Mouse (Mus musculus) heart, embryonic 16.5 days (tissue): ENCODE results near the gene Olfr303. TPM values are rescaled to one million over a fixed set of nuclear protein-coding genes. Genes with fewer than 3 reads are reported as not detected.
"Not testable (repeated sequence)": the region's sequence is repeated elsewhere in the genome, so short reads cannot be mapped to it uniquely, and the experiment has no call there.

Experiments
- ATAC-seq: fragments of 200-750 bp; cut with Nextera tagmentation; replicated peaks from 2 replicates; pipeline ENCODE4 v1.8.0; 2017; ENCODE audit warnings: moderate number of reproducible peaks; ENCODE audit not compliant: insufficient read depth, low FRiP score; ENCODE audit errors: extremely low read depth
- H3K27ac ChIP-seq: fragments of 300-500 bp; sonication (generic); 2 replicates; pipeline ENCODE4 v1.5.1; 2014; ENCODE audit warnings: mild to moderate bottlenecking, low read length, control low read depth, moderate library complexity
- H3K27me3 ChIP-seq: fragments of 300-500 bp; sonication (generic); 2 replicates; pipeline ENCODE4 v1.6.1; 2014; ENCODE audit warnings: low read length, mixed read lengths; ENCODE audit not compliant: control insufficient read depth, insufficient read depth
- H3K36me3 ChIP-seq: fragments of 300-500 bp; sonication (generic); 2 replicates; pipeline ENCODE4 v1.6.1; 2014; ENCODE audit not compliant: control insufficient read depth, insufficient read depth
- H3K4me1 ChIP-seq: fragments of 300-500 bp; sonication (generic); 2 replicates; pipeline ENCODE4 v1.6.1; 2014; ENCODE audit warnings: low read length, mixed read lengths; ENCODE audit not compliant: control insufficient read depth, insufficient read depth
- H3K4me2 ChIP-seq: fragments of 300-500 bp; sonication (generic); 2 replicates; pipeline ENCODE4 v1.6.1; 2014; ENCODE audit warnings: low read depth, mild to moderate bottlenecking, control low read depth, low read length
- H3K4me3 ChIP-seq: fragments of 300-500 bp; sonication (generic); 2 replicates; pipeline ENCODE4 v1.5.1; 2014; ENCODE audit warnings: mild to moderate bottlenecking, control low read depth, low read length
- H3K9ac ChIP-seq: fragments of 300-500 bp; sonication (generic); 2 replicates; pipeline ENCODE4 v1.6.1; 2014; ENCODE audit warnings: low read length, control low read depth
- H3K9me3 ChIP-seq: fragments of 300-500 bp; sonication (generic); replicated peaks from 2 replicates; pipeline ENCODE4 v1.6.1; 2016; ENCODE audit warnings: low read length; ENCODE audit not compliant: control insufficient read depth
- WGBS: fragments of 180-500 bp; shearing (Covaris S2); extraction: QIAGEN DNeasy Blood & Tissue Kit; methylation state at CpG from one replicate; pipeline ENCODE4 v1.1.7; 2014; 5-methylcytosine and 5-hydroxymethylcytosine counted together
- polyA plus RNA-seq: library from polyadenylated mRNA; unstranded; fragments of >200 nt; fragmentation: Nextera tagmentation; extraction: Ambion mirVana; gene quantifications from 2 replicates; pipeline ENCODE4 v1.2.1, GENCODE M21; 2015

Olfr303 gene
- polyA plus RNA-seq: not detected in 2 replicates

GRCm38 (mm10) chr7:86397689-86398088 lies at the start of gene Olfr303:
TSS of gene Olfr303 (minus strand) at chr7:86397789.
- no peaks in the 10 kb centered on the region for H3K36me3 ChIP-seq
- no peaks in the 10 kb centered on the region for H3K4me1 ChIP-seq
- no peak within 1 kb of the TSS for H3K27ac ChIP-seq
- no peak for ATAC-seq
- no peak within 1 kb of the TSS for H3K4me2 ChIP-seq
- H3K27me3 ChIP-seq: no peaks in the 10 kb centered on the region
- H3K4me3 ChIP-seq: no peak within 1 kb of the TSS
- H3K9me3 ChIP-seq: no peaks in the 10 kb centered on the region
- H3K9ac ChIP-seq: no peak within 1 kb of the TSS

DNA sequence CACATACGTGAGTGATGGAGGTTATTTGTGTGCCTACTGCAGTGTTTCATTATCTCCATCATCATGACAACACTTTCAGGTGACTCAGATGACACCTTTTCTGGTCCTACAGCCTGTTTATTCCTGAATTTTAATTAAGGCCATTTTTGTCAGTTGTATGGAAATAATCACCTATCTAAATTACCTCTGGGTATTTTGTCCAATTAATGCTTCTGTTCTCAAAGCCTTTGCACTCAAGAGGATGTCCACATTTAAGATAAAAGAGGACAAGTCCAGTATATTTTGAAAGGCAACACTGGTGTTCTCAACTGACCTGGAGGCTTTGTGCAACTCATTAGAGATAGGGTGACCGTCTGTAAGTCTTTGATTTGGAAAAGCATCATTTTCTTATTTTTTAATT lies 6.0 kb upstream of the Olfr303 start, which contains the start of gene Olfr301:
TSS of gene Olfr301 (plus strand) at position 301 of the 400 bp plus-strand sequence.
- Histone ChIP-seq H3K27ac (no peak within 1 kb of the TSS), H3K4me1 (no peaks in the 10 kb centered on the region), H3K4me2 (no peak within 1 kb of the TSS), H3K27me3 (no peaks in the 10 kb centered on the region), H3K36me3 (no peaks in the 10 kb centered on the region), H3K9ac (no peak within 1 kb of the TSS), H3K9me3 (no peaks in the 10 kb centered on the region), H3K4me3 (no peak within 1 kb of the TSS)
- 69% methylated on average over 2 of the region's 2 CpGs for WGBS
- ATAC-seq: no peak

DNA sequence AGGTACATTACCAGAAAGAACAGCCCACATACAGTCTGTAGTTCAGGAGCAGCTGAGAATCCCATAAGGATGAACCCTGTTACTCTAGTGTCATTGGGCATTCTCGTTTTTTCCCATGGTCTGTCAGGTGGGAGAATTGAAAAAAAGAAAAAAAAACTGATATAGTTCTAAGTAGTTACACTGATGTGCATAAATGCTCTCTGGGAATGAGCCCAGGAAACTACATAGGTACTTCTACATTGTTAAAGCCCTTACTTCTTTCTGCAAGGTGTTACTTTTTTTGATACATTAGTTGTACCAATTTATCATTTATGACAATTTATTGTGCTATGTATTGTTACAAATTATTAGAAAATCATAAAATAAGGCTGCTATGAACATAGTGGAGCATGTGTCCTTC lies 11.0 kb downstream of the Olfr303 start, which contains the start of gene Olfr304:
TSS of gene Olfr304 (minus strand) at position 101 of the 400 bp plus-strand sequence.
- Histone ChIP-seq H3K27me3 (no peaks in the 10 kb centered on the region), H3K27ac (no peak within 1 kb of the TSS), H3K4me3 (no peak within 1 kb of the TSS), H3K4me1 (no peaks in the 10 kb centered on the region), H3K9ac (no peak within 1 kb of the TSS), H3K9me3 (no peaks in the 10 kb centered on the region), H3K36me3 (no peaks in the 10 kb centered on the region), H3K4me2 (no peak within 1 kb of the TSS)
- no peak for ATAC-seq
- 44% methylated on average over 1 of the region's 1 CpGs for WGBS

- Histone ChIP-seq H3K27ac (no peak overlapping the region), H3K4me1 (no peaks in the 10 kb centered on the region), H3K4me3 (no peak overlapping the region), H3K36me3 (no peaks in the 10 kb centered on the region), H3K27me3 (no peaks in the 10 kb centered on the region), H3K9ac (no peak overlapping the region), H3K4me2 (no peak overlapping the region), H3K9me3 (no peaks in the 10 kb centered on the region)
- no peak for ATAC-seq
- 72% methylated on average over 3 of the region's 3 CpGs for WGBS
Measured at GRCm38 (mm10) chr7:86385769-86386168, 11.8 kb downstream of the Olfr303 start.

DNA sequence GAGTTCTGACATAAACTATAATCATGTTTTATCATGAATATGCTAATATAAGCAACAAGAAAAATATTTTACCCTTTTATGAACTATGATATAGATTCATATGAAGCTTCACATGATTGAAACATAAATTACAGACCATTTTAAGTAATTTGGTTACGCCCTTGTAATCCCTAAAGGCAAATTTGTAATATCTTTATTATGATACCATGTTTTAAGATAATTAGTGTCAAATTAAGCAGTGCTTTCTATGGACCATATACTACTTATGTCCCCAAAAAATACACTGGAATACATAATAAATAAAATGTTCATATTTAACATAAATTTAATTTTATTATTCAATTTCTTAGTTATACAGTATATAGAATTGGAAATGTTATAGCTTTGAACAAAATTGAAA lies 30.8 kb downstream of the Olfr303 start, which contains the start of gene Olfr305:
TSS of gene Olfr305 (minus strand) at position 101 of the 400 bp plus-strand sequence.
- H3K36me3 ChIP-seq: no peaks in the 10 kb centered on the region
- no peak within 1 kb of the TSS for H3K9ac ChIP-seq
- no peak within 1 kb of the TSS for H3K4me3 ChIP-seq
- no peaks in the 10 kb centered on the region for H3K9me3 ChIP-seq
- H3K27me3 ChIP-seq: no peaks in the 10 kb centered on the region
- no peak within 1 kb of the TSS for H3K27ac ChIP-seq
- 81% methylated on average over 1 of the region's 1 CpGs for WGBS
- ATAC-seq: no peak
- no peak within 1 kb of the TSS for H3K4me2 ChIP-seq
- H3K4me1 ChIP-seq: no peaks in the 10 kb centered on the region

DNA sequence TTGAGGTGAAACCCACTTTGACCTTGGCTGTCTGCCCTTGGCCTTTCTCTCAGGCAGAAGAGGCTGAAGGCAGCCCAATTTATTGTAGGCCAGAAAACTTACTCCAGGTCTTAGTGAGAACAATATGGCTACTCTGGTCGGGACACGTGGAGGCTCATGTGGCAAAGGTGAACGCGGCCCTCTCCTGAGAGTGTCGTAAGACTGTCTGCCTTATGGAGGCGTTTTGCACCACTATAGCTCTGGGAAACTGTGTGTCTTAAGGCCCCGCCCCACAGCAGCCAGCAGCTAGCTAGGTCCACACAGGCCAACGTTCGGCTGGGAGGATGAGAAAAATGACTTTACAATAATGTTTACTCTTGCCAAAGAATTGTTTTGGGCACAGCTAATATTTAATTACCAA lies 51.3 kb downstream of the Olfr303 start:
- H3K9me3 ChIP-seq, H3K4me2 ChIP-seq, ATAC-seq, H3K36me3 ChIP-seq, H3K27ac ChIP-seq, H3K9ac ChIP-seq, H3K4me1 ChIP-seq, H3K27me3 ChIP-seq, H3K4me3 ChIP-seq: not testable (repeated sequence)
- 86% methylated on average over 9 of the region's 9 CpGs for WGBS

GRCm38 (mm10) chr7:86344253-86344652 lies 53.3 kb downstream of the Olfr303 start:
- Histone ChIP-seq H3K27ac (no peak overlapping the region), H3K9me3 (peaks cover 2% of the 10 kb centered on the region; the same call in 1 of the 2 replicates), H3K4me3 (no peak overlapping the region), H3K4me1 (no peaks in the 10 kb centered on the region), H3K9ac (no peak overlapping the region), H3K36me3 (no peaks in the 10 kb centered on the region), H3K27me3 (no peaks in the 10 kb centered on the region), H3K4me2 (no peak overlapping the region)
- WGBS: 63% methylated on average over 3 of the region's 3 CpGs
- no peak for ATAC-seq

- no peaks in the 10 kb centered on the region for H3K4me1 ChIP-seq
- H3K27ac ChIP-seq: no peak overlapping the region
- no peak overlapping the region for H3K4me2 ChIP-seq
- no peaks in the 10 kb centered on the region for H3K27me3 ChIP-seq
- no peak overlapping the region for H3K4me3 ChIP-seq
- no peak for ATAC-seq
- H3K9ac ChIP-seq: no peak overlapping the region
- H3K9me3 ChIP-seq: 0 out of 2 replicates have a peak, but pooled peaks cover 2% of the 10 kb centered on the region
- WGBS: 67% methylated on average over 14 of the region's 14 CpGs
- no peaks in the 10 kb centered on the region for H3K36me3 ChIP-seq
Measured at GRCm38 (mm10) chr7:86342881-86343565, 54.6 kb downstream of the Olfr303 start.
